Mouse (Mus musculus) kidney, postnatal 25 days (tissue): Measurements from ENCODE around the gene Fbxo40.

Experiments used
- DNase-seq, 2 experiments: peaks; one replicate each; pipeline ENCODE4 v3.0.0; 2021; ENCODE audit warnings: mixed read lengths in 2 of 2

The Fbxo40 gene

GRCm38 (mm10) chr16:36921067-36921613 lies 69.1 kb downstream of the Fbxo40 start:
- no peak for DNase-seq

DNA sequence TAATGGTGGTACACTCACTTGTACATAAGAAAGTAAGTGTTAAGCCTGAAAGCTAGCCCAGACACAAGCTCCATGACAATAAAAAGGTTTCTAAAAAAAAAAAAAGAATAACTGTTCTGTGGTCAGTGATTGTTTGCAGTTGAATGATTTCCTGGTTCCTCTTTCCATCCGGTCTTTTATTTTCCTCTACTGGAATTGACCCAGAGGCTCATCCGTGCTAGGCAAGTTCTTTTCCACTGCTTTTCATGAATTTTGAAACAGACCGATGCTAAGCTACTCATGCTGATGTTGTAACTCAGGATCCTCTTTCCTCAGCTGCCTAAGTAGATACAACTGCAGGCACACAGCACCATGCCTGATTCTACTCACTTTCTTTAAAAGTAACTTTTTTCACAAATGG lies 69.9 kb downstream of the Fbxo40 start:
- no peak for DNase-seq

DNA sequence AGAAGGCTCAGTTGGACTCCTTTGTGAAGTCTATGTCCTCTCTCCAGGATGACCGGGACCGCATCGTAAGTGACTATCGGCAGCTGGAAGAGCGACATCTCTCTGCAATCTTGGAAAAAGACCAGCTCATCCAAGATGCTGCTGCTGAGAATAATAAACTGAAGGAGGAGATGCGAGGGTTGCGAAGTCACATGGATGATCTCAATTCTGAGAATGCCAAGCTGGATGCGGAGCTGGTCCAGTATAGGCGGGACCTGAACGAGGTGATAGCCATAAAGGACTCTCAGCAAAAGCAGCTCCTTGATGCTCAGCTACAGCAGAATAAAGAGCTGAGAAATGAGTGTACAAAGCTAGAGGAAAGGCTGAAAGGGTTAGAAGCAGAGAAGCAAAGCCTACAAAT lies 71.8 kb downstream of the Fbxo40 start:
- DNase-seq = no peak

- peak; percentile 81 to 86 for DNase-seq
These were observed 76.1 kb downstream of the Fbxo40 start for GRCm38 (mm10) chr16:36914195-36914594.
